Mouse (Mus musculus): ENCODE results near the gene Ssbp4. TPM values are rescaled to one million over a fixed set of nuclear protein-coding genes. Genes with fewer than 3 reads are reported as not detected.
A peak's percentile ranks its signal among the peaks of the same experiment; 100 is the strongest.

Ssbp4 gene
- total and polyA plus RNA-seq, 3 experiments, result 84.9 to 212 TPM; not detected in 1

- no peak overlapping the region for H3K4me3 ChIP-seq (ENCODE audit: control insufficient read depth in 1 of 2, insufficient read depth in 1 of 2, low read depth in 2 of 2, low read length in 2 of 2)
- no peaks in the 10 kb centered on the region; the same call in 1 of the 2 replicates for H3K79me2 ChIP-seq (ENCODE audit: control insufficient read depth, insufficient read depth, low read length, poor library complexity)
- H3K4me1 ChIP-seq (ENCODE audit: control insufficient read depth in 1 of 2, insufficient read depth in 2 of 2, low read length in 2 of 2), result peaks cover 7 to 23% of the 10 kb centered on the region in 2 experiments; a peak in 3 of 4 replicates
- no peaks in the 10 kb centered on the region for H3K9me3 ChIP-seq (replicated peaks; ENCODE audit: insufficient read depth, low read length)
- peak; percentile 63 for DNase-seq (ENCODE audit: low read depth, low spot score)
- no peak overlapping the region for H3K27ac ChIP-seq (ENCODE audit: control insufficient read depth, low read depth, low read length)
- H3K27me3 ChIP-seq (ENCODE audit: control insufficient read depth in 1 of 2, insufficient read depth in 2 of 2, low read length in 2 of 2), result no peaks in the 10 kb centered on the region
- TF ChIP-seq MEF2A (IDR thresholded peaks at IDR 0.05; ENCODE audit: extremely low read depth, insufficient replicate concordance, low read depth, low read length, poor library complexity, severe bottlenecking) (no peak), MAX (IDR thresholded peaks at IDR 0.05; ENCODE audit: low read length) (no peak), SMC3 (IDR thresholded peaks at IDR 0.05; ENCODE audit: low read depth, low read length) (peak; percentile 18), HCFC1 (IDR thresholded peaks at IDR 0.05; ENCODE audit: low read depth, low read length) (no peak), ZMIZ1 (IDR thresholded peaks at IDR 0.05; ENCODE audit: low read depth, low read length) (no peak), MYB (IDR thresholded peaks at IDR 0.05; ENCODE audit: low read depth, low read length) (no peak), CTCF (IDR thresholded peaks at IDR 0.05 in 2 of 3, conservative IDR thresholded peaks at IDR 0.05 in 1 of 3; ENCODE audit: control insufficient read depth in 1 of 3, insufficient read depth in 1 of 3, low read depth in 2 of 3, low read length in 3 of 3, poor library complexity in 1 of 3, severe bottlenecking in 1 of 3) (peak; percentile 33 to 39 (median 37); a peak in 4 of 6 replicates)
- no peak overlapping the region for H3K9ac ChIP-seq (ENCODE audit: control insufficient read depth, low read depth, low read length, poor library complexity, severe bottlenecking)
- H3K36me3 ChIP-seq (ENCODE audit: control insufficient read depth in 1 of 2, insufficient read depth in 2 of 2, low read length in 2 of 2), result peaks cover 0 to 6% of the 10 kb centered on the region in 2 experiments; a peak in 2 of 4 replicates
Measured at GRCm38 (mm10) chr8:70625104-70625503, 16.4 kb upstream of the Ssbp4 start.

GRCm38 (mm10) chr8:70622220-70622619, 13.5 kb upstream of the Ssbp4 start:
- H3K36me3 ChIP-seq (ENCODE audit: control insufficient read depth in 1 of 2, insufficient read depth in 2 of 2, low read length in 2 of 2), result peaks cover 0 to 13% of the 10 kb centered on the region in 2 experiments; a peak in 2 of 4 replicates
- peak; percentile 75 for TF ChIP-seq TAL1 (IDR thresholded peaks at IDR 0.05; ENCODE audit: low read length)
- no peak for TF ChIP-seq UBTF (IDR thresholded peaks at IDR 0.05; ENCODE audit: borderline replicate concordance, insufficient read depth, low read depth, low read length)
- peak; percentile 70 for TF ChIP-seq GATA1 (IDR thresholded peaks at IDR 0.05; ENCODE audit: low read depth, low read length)
- TF ChIP-seq CTCF (IDR thresholded peaks at IDR 0.05 in 2 of 3, conservative IDR thresholded peaks at IDR 0.05 in 1 of 3; ENCODE audit: control insufficient read depth in 1 of 3, insufficient read depth in 1 of 3, low read depth in 2 of 3, low read length in 3 of 3, poor library complexity in 1 of 3, severe bottlenecking in 1 of 3), result no peak
- no peak for TF ChIP-seq GABPA (IDR thresholded peaks at IDR 0.05; ENCODE audit: low read depth, low read length)
- no peak for TF ChIP-seq E2F4 (IDR thresholded peaks at IDR 0.05; ENCODE audit: borderline replicate concordance, low read depth, low read length)
- no peak for TF ChIP-seq POLR2AphosphoS2 (IDR thresholded peaks at IDR 0.05; ENCODE audit: low read length)
- peak; percentile 96 for TF ChIP-seq TCF12 (IDR thresholded peaks at IDR 0.05; ENCODE audit: low read depth, low read length)
- no peak for TF ChIP-seq KAT2A (conservative IDR thresholded peaks at IDR 0.05; ENCODE audit: low read depth, low read length)
- no peak for TF ChIP-seq TBP (IDR thresholded peaks at IDR 0.05; ENCODE audit: low read depth, low read length)
- TF ChIP-seq ELF1 (IDR thresholded peaks at IDR 0.05; ENCODE audit: low read depth, low read length), result no peak
- TF ChIP-seq MAZ (IDR thresholded peaks at IDR 0.05; ENCODE audit: low read depth, low read length), result 0 out of 2 replicates have a peak, but pooled peaks have one; percentile 42
- TF ChIP-seq USF2 (IDR thresholded peaks at IDR 0.05; ENCODE audit: borderline replicate concordance in 1 of 2, insufficient read depth in 1 of 2, low read depth in 1 of 2, low read length in 2 of 2), result no peak
- TF ChIP-seq BHLHE40 (IDR thresholded peaks at IDR 0.05; ENCODE audit: borderline replicate concordance, low read depth, low read length), result peak; percentile 61; the same call in 1 of the 2 replicates
- TF ChIP-seq JUND (IDR thresholded peaks at IDR 0.05; ENCODE audit: low read depth, low read length), result no peak
- TF ChIP-seq EP300 (IDR thresholded peaks at IDR 0.05; ENCODE audit: low read depth in 1 of 2, low read length in 2 of 2), result peak; percentile 30 to 84
- TF ChIP-seq NRF1 (IDR thresholded peaks at IDR 0.05; ENCODE audit: insufficient read depth, low read depth, low read length, poor library complexity, severe bottlenecking), result no peak
- no peak for TF ChIP-seq POLR2AphosphoS5 (IDR thresholded peaks at IDR 0.05; ENCODE audit: borderline replicate concordance, low read depth, low read length)
- no peak for TF ChIP-seq ZMIZ1 (IDR thresholded peaks at IDR 0.05; ENCODE audit: low read depth, low read length)
- no peak for TF ChIP-seq SMC3 (IDR thresholded peaks at IDR 0.05; ENCODE audit: low read depth, low read length)
- TF ChIP-seq ETS1 (IDR thresholded peaks at IDR 0.05; ENCODE audit: low read depth, low read length), result peak; percentile 80
- TF ChIP-seq ZC3H11A (IDR thresholded peaks at IDR 0.05; ENCODE audit: low read depth, low read length), result no peak
- TF ChIP-seq RCOR1 (IDR thresholded peaks at IDR 0.05; ENCODE audit: low read depth, low read length), result peak; percentile 20; the same call in 1 of the 2 replicates
- TF ChIP-seq CHD1 (IDR thresholded peaks at IDR 0.05; ENCODE audit: low read depth, low read length), result no peak
- TF ChIP-seq ZKSCAN1 (IDR thresholded peaks at IDR 0.05; ENCODE audit: low read depth, low read length), result 0 out of 2 replicates have a peak, but pooled peaks have one; percentile 9
- no peak overlapping the region for H3K4me3 ChIP-seq (ENCODE audit: control insufficient read depth in 1 of 2, insufficient read depth in 1 of 2, low read depth in 2 of 2, low read length in 2 of 2)
- no peaks in the 10 kb centered on the region for H3K9me3 ChIP-seq (replicated peaks; ENCODE audit: insufficient read depth, low read length)
- no peaks in the 10 kb centered on the region for H3K27me3 ChIP-seq (ENCODE audit: control insufficient read depth in 1 of 2, insufficient read depth in 2 of 2, low read length in 2 of 2)
- DNase-seq (ENCODE audit: low read depth, low spot score), result peak; percentile 60
- no peak overlapping the region for H3K9ac ChIP-seq (ENCODE audit: control insufficient read depth, low read depth, low read length, poor library complexity, severe bottlenecking)
- no peaks in the 10 kb centered on the region for H3K79me2 ChIP-seq (ENCODE audit: control insufficient read depth, insufficient read depth, low read length, poor library complexity)
- H3K4me1 ChIP-seq (ENCODE audit: control insufficient read depth in 1 of 2, insufficient read depth in 2 of 2, low read length in 2 of 2), result peaks cover 7 to 37% of the 10 kb centered on the region in 2 experiments
- H3K27ac ChIP-seq (ENCODE audit: control insufficient read depth, low read depth, low read length), result no peak overlapping the region

Data from MEL (cell line).